Mouse (Mus musculus): ENCODE data around the gene Tmem185b. TPM values are rescaled to one million over a fixed set of nuclear protein-coding genes. Genes with fewer than 3 reads are reported as not detected.

Tmem185b gene
- 1 to 10 TPM; 3.4 to 6.5 (median 4.9) TPM for total RNA-seq (2022)

- peak; percentile 80 to 86 for DNase-seq (ENCODE audit: low spot score in 2 of 2)
Measured at GRCm38 (mm10) chr1:119525689-119526591, at the start of gene Tmem185b. Gene Tmem185b (plus strand): TSS chr1:119526160.

GRCm38 (mm10) chr1:119476905-119477353 lies 49.0 kb upstream of the Tmem185b start:
- DNase-seq (ENCODE audit: low spot score in 2 of 2), result no peak

GRCm38 (mm10) chr1:119479641-119480040 lies 46.3 kb upstream of the Tmem185b start:
- DNase-seq (ENCODE audit: low spot score in 2 of 2), result no peak

- DNase-seq (ENCODE audit: low spot score in 2 of 2), result no peak
Measured at GRCm38 (mm10) chr1:119480678-119481077, 45.3 kb upstream of the Tmem185b start.

GRCm38 (mm10) chr1:119481205-119481932 lies 44.6 kb upstream of the Tmem185b start:
- DNase-seq (ENCODE audit: low spot score in 2 of 2), result no peak

GRCm38 (mm10) chr1:119482891-119483290 lies 43.1 kb upstream of the Tmem185b start:
- no peak for DNase-seq (ENCODE audit: low spot score in 2 of 2)

- DNase-seq (ENCODE audit: low spot score in 2 of 2), result no peak
Measured at GRCm38 (mm10) chr1:119484457-119484856, 41.5 kb upstream of the Tmem185b start.

GRCm38 (mm10) chr1:119485825-119486224 lies 40.1 kb upstream of the Tmem185b start:
- DNase-seq (ENCODE audit: low spot score in 2 of 2), result no peak

GRCm38 (mm10) chr1:119487917-119488590 lies 37.9 kb upstream of the Tmem185b start:
- no peak for DNase-seq (ENCODE audit: low spot score in 2 of 2)

GRCm38 (mm10) chr1:119490765-119491164 lies 35.2 kb upstream of the Tmem185b start:
- DNase-seq (ENCODE audit: low spot score in 2 of 2), result no peak

GRCm38 (mm10) chr1:119492097-119492496 lies 33.9 kb upstream of the Tmem185b start:
- peak; percentile 58 to 74 for DNase-seq (ENCODE audit: low spot score in 2 of 2)

GRCm38 (mm10) chr1:119492505-119492904 lies 33.5 kb upstream of the Tmem185b start:
- no peak for DNase-seq (ENCODE audit: low spot score in 2 of 2)

GRCm38 (mm10) chr1:119494024-119494711 lies 31.8 kb upstream of the Tmem185b start:
- no peak for DNase-seq (ENCODE audit: low spot score in 2 of 2)

GRCm38 (mm10) chr1:119494712-119495395 lies 31.1 kb upstream of the Tmem185b start:
- no peak for DNase-seq (ENCODE audit: low spot score in 2 of 2)

- no peak for DNase-seq (ENCODE audit: low spot score in 2 of 2)
Measured at GRCm38 (mm10) chr1:119495396-119495775, 30.6 kb upstream of the Tmem185b start.

GRCm38 (mm10) chr1:119497346-119498004 lies 28.5 kb upstream of the Tmem185b start:
- DNase-seq (ENCODE audit: low spot score in 2 of 2), result no peak

GRCm38 (mm10) chr1:119498536-119499231 lies 27.3 kb upstream of the Tmem185b start:
- no peak for DNase-seq (ENCODE audit: low spot score in 2 of 2)

GRCm38 (mm10) chr1:119499456-119499855 lies 26.5 kb upstream of the Tmem185b start:
- no peak for DNase-seq (ENCODE audit: low spot score in 2 of 2)

GRCm38 (mm10) chr1:119501881-119502280 lies 24.1 kb upstream of the Tmem185b start:
- no peak for DNase-seq (ENCODE audit: low spot score in 2 of 2)
